Mouse (Mus musculus): Measurements from ENCODE around the gene Ghr. TPM values are rescaled to one million over a fixed set of nuclear protein-coding genes. Genes with fewer than 3 reads are reported as not detected.

The Ghr gene
- polyA plus RNA-seq, 1 experiment = 21.3 TPM

DNA sequence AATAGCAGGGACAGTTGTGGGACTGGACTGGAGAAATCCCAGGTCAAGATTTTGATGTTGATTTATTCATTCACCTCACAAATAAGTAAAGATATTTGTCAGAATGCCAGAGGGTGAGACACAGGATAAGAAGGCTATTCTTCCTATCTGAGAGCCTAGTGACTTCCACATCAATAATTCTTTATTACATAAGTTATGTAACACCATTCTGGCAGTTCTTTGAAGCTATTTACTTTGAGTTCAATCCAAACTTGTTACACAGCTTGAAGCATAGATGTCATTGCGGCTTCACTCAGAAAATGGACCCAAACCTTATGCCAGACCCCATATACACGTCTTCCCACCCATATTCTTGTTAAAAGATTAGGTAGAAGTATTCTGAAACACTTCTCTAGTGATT is 133.7 kb downstream of the Ghr start:
- no peak for TF ChIP-seq CEBPB (IDR thresholded peaks at IDR 0.05; ENCODE audit: insufficient read depth, poor library complexity, severe bottlenecking)
- TF ChIP-seq MYOD1 (IDR thresholded peaks at IDR 0.05; ENCODE audit: control insufficient read depth in 1 of 3, insufficient read length in 2 of 3, low read depth in 2 of 3) = no peak
- no peak for TF ChIP-seq MYOG (IDR thresholded peaks at IDR 0.05; ENCODE audit: control insufficient read depth in 1 of 3, insufficient read depth in 1 of 3, insufficient read length in 2 of 3, low read depth in 2 of 3)
- TF ChIP-seq TCF3 (IDR thresholded peaks at IDR 0.05; ENCODE audit: insufficient read length, low read depth) = no peak
- TF ChIP-seq POLR2A (IDR thresholded peaks at IDR 0.05; ENCODE audit: insufficient read length, low read depth) = no peak
- TF ChIP-seq E2F4 (IDR thresholded peaks at IDR 0.05; ENCODE audit: insufficient read depth) = no peak
- no peak for TF ChIP-seq POLR2AphosphoS2 (IDR thresholded peaks at IDR 0.05; ENCODE audit: insufficient read length, low read depth)
- no peak for TF ChIP-seq USF1 (IDR thresholded peaks at IDR 0.05; ENCODE audit: low read depth)
- no peak for TF ChIP-seq TCF12 (IDR thresholded peaks at IDR 0.05; ENCODE audit: insufficient read depth, poor library complexity, severe bottlenecking)
- TF ChIP-seq MAX (IDR thresholded peaks at IDR 0.05; ENCODE audit: low read depth) = no peak
- TF ChIP-seq REST (IDR thresholded peaks at IDR 0.05; ENCODE audit: insufficient read depth, insufficient read length) = no peak
- Histone ChIP-seq H3K79me2 (ENCODE audit: control insufficient read depth, insufficient read depth) (no peaks in the 10 kb centered on the region), H3ac (ENCODE audit: control insufficient read depth, insufficient read length) (no peak overlapping the region), H3K36me3 (ENCODE audit: control insufficient read depth, insufficient read depth) (no peaks in the 10 kb centered on the region), H3K4me2 (ENCODE audit: low read depth) (no peak overlapping the region), H3K4me3 (no peak overlapping the region), H3K27me3 (ENCODE audit: control insufficient read depth, insufficient read depth, insufficient read length) (no peaks in the 10 kb centered on the region)

DNA sequence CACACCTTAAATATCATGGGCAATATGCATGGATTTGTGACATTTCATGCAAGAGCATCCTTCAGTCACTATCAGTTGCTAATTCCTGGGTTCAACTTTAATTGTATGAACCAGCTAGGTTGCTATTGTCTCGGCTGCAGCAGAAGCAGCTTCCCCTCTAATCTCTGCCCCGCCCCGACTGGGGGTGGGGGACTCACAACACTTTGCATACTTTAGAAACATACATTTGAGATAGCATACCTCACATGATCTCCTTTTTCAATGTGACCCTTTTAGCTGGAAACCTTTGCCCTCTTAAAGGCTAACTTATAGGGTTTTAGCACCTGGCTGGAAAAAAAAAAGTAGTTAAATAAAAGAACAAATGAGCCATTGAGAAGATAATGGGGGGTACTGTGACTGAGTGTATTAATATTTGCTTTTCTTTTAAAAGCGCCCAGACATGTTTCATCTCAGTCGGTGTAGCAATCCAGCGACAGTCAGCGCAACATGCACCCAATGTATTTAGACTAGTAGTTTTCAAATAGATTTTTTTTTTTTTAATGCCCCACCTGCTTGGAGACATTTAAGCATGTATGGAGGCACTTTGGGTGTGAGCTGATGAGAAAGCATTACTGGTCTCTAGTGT is 137.9 kb downstream of the Ghr start:
- Histone ChIP-seq H3K4me3 (no peak overlapping the region), H3K4me2 (ENCODE audit: low read depth) (no peak overlapping the region), H3K27me3 (ENCODE audit: control insufficient read depth, insufficient read depth, insufficient read length) (no peaks in the 10 kb centered on the region), H3K79me2 (ENCODE audit: control insufficient read depth, insufficient read depth) (no peaks in the 10 kb centered on the region), H3K36me3 (ENCODE audit: control insufficient read depth, insufficient read depth) (no peaks in the 10 kb centered on the region), H3ac (ENCODE audit: control insufficient read depth, insufficient read length) (no peak overlapping the region)
- TF ChIP-seq REST (IDR thresholded peaks at IDR 0.05; ENCODE audit: insufficient read depth, insufficient read length) = no peak
- no peak for TF ChIP-seq POLR2A (IDR thresholded peaks at IDR 0.05; ENCODE audit: insufficient read length, low read depth)
- TF ChIP-seq TCF3 (IDR thresholded peaks at IDR 0.05; ENCODE audit: insufficient read length, low read depth) = no peak
- TF ChIP-seq TCF12 (IDR thresholded peaks at IDR 0.05; ENCODE audit: insufficient read depth, poor library complexity, severe bottlenecking) = no peak
- no peak for TF ChIP-seq MYOG (IDR thresholded peaks at IDR 0.05; ENCODE audit: control insufficient read depth in 1 of 3, insufficient read depth in 1 of 3, insufficient read length in 2 of 3, low read depth in 2 of 3)
- no peak for TF ChIP-seq CEBPB (IDR thresholded peaks at IDR 0.05; ENCODE audit: insufficient read depth, poor library complexity, severe bottlenecking)
- no peak for TF ChIP-seq SRF (IDR thresholded peaks at IDR 0.05; ENCODE audit: control insufficient read depth, insufficient read length, low read depth)
- TF ChIP-seq E2F4 (IDR thresholded peaks at IDR 0.05; ENCODE audit: insufficient read depth) = no peak
- TF ChIP-seq MAX (IDR thresholded peaks at IDR 0.05; ENCODE audit: low read depth) = no peak
- no peak for TF ChIP-seq POLR2AphosphoS2 (IDR thresholded peaks at IDR 0.05; ENCODE audit: insufficient read length, low read depth)
- no peak for TF ChIP-seq USF1 (IDR thresholded peaks at IDR 0.05; ENCODE audit: low read depth)

DNA sequence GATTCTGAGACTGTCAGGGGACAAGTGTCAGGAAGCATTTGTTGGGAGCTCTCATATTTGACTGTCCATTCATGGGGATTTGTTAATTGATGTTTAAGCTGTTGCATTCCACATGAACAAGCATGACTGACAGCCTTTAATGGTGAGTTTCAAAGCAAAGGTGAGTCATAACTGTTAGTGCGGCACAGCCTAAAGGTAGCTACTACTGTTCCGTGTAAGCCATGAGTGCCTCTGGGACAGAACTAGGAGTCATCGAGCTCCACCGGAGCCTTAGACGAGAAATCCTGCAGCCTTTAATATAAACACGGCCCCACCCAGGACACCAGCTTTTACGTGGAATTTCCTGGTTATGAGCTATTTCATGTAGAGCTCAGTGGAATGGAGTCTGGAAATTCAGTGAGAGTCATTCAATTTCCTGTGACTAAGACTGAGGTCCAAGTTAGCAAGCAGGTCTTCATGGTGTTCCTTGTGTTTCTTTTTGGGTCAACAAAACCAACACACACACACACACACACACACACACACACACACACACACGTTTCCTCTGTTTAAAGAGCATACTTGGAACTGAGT is 138.8 kb downstream of the Ghr start:
- H3K4me3 ChIP-seq = no peak overlapping the region
- TF ChIP-seq CEBPB (IDR thresholded peaks at IDR 0.05; ENCODE audit: insufficient read depth, poor library complexity, severe bottlenecking) = no peak
- TF ChIP-seq SRF (IDR thresholded peaks at IDR 0.05; ENCODE audit: control insufficient read depth, insufficient read length, low read depth) = no peak
- no peak for TF ChIP-seq MYOD1 (IDR thresholded peaks at IDR 0.05; ENCODE audit: control insufficient read depth in 1 of 3, insufficient read length in 2 of 3, low read depth in 2 of 3)
- no peak for TF ChIP-seq TCF3 (IDR thresholded peaks at IDR 0.05; ENCODE audit: insufficient read length, low read depth)
- no peak for TF ChIP-seq MAX (IDR thresholded peaks at IDR 0.05; ENCODE audit: low read depth)
- no peak for TF ChIP-seq POLR2A (IDR thresholded peaks at IDR 0.05; ENCODE audit: insufficient read length, low read depth)
- TF ChIP-seq E2F4 (IDR thresholded peaks at IDR 0.05; ENCODE audit: insufficient read depth) = no peak
- no peak for TF ChIP-seq MYOG (IDR thresholded peaks at IDR 0.05; ENCODE audit: control insufficient read depth in 1 of 3, insufficient read depth in 1 of 3, insufficient read length in 2 of 3, low read depth in 2 of 3)
- TF ChIP-seq TCF12 (IDR thresholded peaks at IDR 0.05; ENCODE audit: insufficient read depth, poor library complexity, severe bottlenecking) = no peak
- TF ChIP-seq POLR2AphosphoS2 (IDR thresholded peaks at IDR 0.05; ENCODE audit: insufficient read length, low read depth) = no peak

DNA sequence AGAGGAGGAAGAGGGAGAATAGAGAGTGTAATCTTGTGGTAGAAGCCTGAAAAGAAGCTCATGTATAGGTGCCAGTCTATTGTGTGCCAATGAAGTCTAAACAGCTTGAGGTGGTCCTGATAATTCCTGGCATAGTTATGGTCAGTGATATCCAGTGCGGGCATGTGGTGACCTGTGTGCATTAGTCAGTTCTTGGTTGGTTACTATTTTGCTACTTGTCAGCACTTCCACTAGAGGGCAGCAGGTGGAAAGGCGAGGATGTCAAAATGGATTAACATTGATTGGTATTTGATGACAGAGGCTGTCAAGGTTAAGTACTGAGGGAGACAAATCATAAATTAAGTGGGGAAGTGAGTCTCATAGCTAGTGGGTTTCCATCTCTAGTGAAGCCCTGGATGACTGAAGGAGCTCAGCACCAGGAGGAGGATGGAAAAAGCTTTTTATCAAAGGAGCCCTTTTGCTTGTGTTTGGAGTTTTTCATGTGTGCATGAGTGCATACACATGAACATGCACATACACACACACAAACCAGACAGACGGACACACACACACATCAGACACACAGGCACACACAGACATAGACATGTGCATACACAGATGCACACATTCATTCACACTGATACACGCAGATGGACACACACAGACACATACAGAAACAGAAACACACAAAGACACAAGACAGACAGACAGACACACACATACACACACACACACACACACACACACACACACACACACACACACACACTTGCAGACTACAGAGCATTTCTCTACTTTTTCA is 141.6 kb downstream of the Ghr start:
- no peak overlapping the region for H3K4me2 ChIP-seq (ENCODE audit: low read depth)
- H3K79me2 ChIP-seq (ENCODE audit: control insufficient read depth, insufficient read depth) = no peaks in the 10 kb centered on the region
- no peak overlapping the region for H3K4me3 ChIP-seq
- H3ac ChIP-seq (ENCODE audit: control insufficient read depth, insufficient read length) = no peak overlapping the region
- no peaks in the 10 kb centered on the region for H3K36me3 ChIP-seq (ENCODE audit: control insufficient read depth, insufficient read depth)
- no peak for TF ChIP-seq USF1 (IDR thresholded peaks at IDR 0.05; ENCODE audit: low read depth)
- no peak for TF ChIP-seq SRF (IDR thresholded peaks at IDR 0.05; ENCODE audit: control insufficient read depth, insufficient read length, low read depth)
- TF ChIP-seq MYOD1 (IDR thresholded peaks at IDR 0.05; ENCODE audit: control insufficient read depth in 1 of 3, insufficient read length in 2 of 3, low read depth in 2 of 3) = no peak
- TF ChIP-seq CEBPB (IDR thresholded peaks at IDR 0.05; ENCODE audit: insufficient read depth, poor library complexity, severe bottlenecking) = no peak
- TF ChIP-seq MAX (IDR thresholded peaks at IDR 0.05; ENCODE audit: low read depth) = no peak
- no peak for TF ChIP-seq MYOG (IDR thresholded peaks at IDR 0.05; ENCODE audit: control insufficient read depth in 1 of 3, insufficient read depth in 1 of 3, insufficient read length in 2 of 3, low read depth in 2 of 3)
- TF ChIP-seq POLR2A (IDR thresholded peaks at IDR 0.05; ENCODE audit: insufficient read length, low read depth) = no peak
- TF ChIP-seq E2F4 (IDR thresholded peaks at IDR 0.05; ENCODE audit: insufficient read depth) = no peak
- TF ChIP-seq TCF3 (IDR thresholded peaks at IDR 0.05; ENCODE audit: insufficient read length, low read depth) = no peak
- no peak for TF ChIP-seq REST (IDR thresholded peaks at IDR 0.05; ENCODE audit: insufficient read depth, insufficient read length)
- no peak for TF ChIP-seq TCF12 (IDR thresholded peaks at IDR 0.05; ENCODE audit: insufficient read depth, poor library complexity, severe bottlenecking)
- TF ChIP-seq POLR2AphosphoS2 (IDR thresholded peaks at IDR 0.05; ENCODE audit: insufficient read length, low read depth) = no peak
- no peaks in the 10 kb centered on the region for H3K27me3 ChIP-seq (ENCODE audit: control insufficient read depth, insufficient read depth, insufficient read length)

More for the DNA sequence above, 138.8 kb downstream of the Ghr start:
- Histone ChIP-seq H3K4me2 (ENCODE audit: low read depth) (no peak overlapping the region), H3K27me3 (ENCODE audit: control insufficient read depth, insufficient read depth, insufficient read length) (no peaks in the 10 kb centered on the region), H3K36me3 (ENCODE audit: control insufficient read depth, insufficient read depth) (no peaks in the 10 kb centered on the region), H3ac (ENCODE audit: control insufficient read depth, insufficient read length) (no peak overlapping the region), H3K79me2 (ENCODE audit: control insufficient read depth, insufficient read depth) (no peaks in the 10 kb centered on the region)

Measured in myocyte (in vitro differentiated cells).